Mouse (Mus musculus) liver, adult 10 weeks (tissue): ENCODE measurements around the gene Birc5. TPM values are rescaled to one million over a fixed set of nuclear protein-coding genes. Genes with fewer than 3 reads are reported as not detected.

Experiments used
- polyA plus RNA-seq: library from polyadenylated mRNA; stranded (reverse); fragments of 350-450 nt; fragmentation: Illumina TruSeq; extraction: RNeasy Lipid Tissue Mini Kit (QIAGEN cat#74804); gene quantifications from one replicate; pipeline ENCODE4 v1.2.3, GENCODE M21; 2014; ENCODE audit warnings: low read depth, low replicate concordance

Birc5 gene
- 1.1 TPM for polyA plus RNA-seq

GRCm38 (mm10) chr11:117848985-117849671 is at the start of gene Birc5:
TSS of gene Birc5 (plus strand) at chr11:117849251.

DNA sequence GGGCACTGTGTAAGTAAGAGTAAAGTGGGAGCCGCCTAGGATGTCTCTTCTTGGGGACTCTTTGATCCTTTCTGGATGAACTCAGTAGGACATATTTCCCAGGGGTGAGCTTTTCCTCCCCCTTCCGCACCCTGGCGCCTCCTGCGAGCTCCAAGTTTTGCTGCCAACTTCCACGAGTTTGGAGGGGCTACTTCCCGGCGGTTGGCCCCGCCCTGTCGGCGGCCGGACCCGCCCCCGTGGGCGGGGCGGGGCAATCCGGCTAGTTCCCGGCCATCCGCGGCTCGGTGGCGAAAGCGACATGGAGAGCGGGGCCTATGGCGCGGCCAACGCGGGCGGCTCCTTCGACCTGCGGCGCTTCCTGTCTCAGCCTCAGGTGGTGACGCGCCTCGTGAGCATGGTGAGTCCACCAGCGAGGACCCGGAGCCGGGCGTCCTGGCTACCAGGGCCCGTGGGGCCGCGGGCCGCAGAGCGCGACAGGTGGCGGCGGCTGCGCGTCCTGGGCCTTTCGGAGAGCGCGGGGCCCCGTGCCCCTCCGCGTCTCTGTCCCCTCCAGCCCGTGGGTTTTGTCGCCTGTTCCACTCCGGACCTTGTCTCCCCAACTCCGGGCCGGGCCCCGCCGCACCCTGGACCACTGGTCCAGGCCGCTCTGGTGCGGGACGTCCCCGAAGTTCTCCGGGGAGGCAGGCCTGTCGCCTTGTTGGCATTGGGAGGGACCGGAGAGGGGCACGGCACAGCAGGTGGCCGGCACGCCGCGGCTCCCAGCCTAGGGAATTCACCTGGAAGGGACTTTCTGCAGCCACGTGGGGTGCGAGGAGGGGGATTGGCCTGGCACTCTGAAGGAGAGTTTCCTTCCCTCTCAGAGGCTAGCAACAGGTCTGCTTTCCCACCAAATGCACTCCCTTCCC is 39.4 kb upstream of the Birc5 start, which contains the start of the genes Gm20708 and Syngr2:
Gm20708 (plus strand) TSS at position 262 of the 905 bp plus-strand sequence.
Syngr2 (plus strand) TSS at position 262 of the 905 bp plus-strand sequence.

DNA sequence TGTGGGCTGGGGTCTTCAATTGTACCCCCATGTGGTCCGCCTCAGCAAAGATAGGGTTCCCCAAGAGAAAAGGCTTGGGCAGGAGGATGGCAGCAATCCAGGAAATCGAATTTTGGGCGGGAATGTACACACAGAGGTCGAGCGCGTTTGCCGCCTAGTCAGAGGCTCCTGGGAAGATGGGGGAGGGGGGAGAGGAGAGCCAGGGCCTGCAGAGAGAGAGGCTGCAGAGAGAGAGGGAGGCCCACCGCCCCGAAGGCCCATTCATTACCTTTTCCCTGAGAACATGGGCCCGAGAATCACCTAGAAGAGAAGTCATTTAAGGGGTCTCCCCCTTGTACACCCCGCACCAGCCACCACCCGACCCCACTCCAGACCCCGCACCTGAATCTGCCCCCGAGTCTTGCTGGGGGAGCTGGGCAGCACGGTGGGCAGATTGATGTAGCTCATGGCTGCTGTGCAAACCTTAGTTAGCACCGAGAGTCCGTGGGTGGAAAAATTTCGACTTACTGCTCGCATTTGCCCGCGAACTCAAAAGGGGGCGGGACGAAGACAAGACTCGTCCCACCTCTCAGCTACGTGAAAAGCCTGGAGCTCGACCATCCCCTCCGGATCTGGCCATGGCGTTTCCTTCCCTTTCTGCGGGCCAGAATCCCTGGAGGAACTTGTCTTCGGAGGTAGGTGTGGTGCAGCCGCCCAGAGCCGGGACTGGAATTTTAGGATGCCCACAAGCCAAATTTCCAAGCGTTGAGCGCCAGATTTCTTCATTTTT is 23.5 kb upstream of the Birc5 start, which contains the start of the genes Afmid and Tk1:
Afmid (plus strand) TSS at position 592 of the 769 bp plus-strand sequence.
Tk1 (minus strand) TSS at position 760 of the 769 bp plus-strand sequence.

GRCm38 (mm10) chr11:117860601-117861000 is 11.6 kb downstream of the Birc5 start, which contains the start of gene Tmem235:
TSS of gene Tmem235 (plus strand) at chr11:117860752.

DNA sequence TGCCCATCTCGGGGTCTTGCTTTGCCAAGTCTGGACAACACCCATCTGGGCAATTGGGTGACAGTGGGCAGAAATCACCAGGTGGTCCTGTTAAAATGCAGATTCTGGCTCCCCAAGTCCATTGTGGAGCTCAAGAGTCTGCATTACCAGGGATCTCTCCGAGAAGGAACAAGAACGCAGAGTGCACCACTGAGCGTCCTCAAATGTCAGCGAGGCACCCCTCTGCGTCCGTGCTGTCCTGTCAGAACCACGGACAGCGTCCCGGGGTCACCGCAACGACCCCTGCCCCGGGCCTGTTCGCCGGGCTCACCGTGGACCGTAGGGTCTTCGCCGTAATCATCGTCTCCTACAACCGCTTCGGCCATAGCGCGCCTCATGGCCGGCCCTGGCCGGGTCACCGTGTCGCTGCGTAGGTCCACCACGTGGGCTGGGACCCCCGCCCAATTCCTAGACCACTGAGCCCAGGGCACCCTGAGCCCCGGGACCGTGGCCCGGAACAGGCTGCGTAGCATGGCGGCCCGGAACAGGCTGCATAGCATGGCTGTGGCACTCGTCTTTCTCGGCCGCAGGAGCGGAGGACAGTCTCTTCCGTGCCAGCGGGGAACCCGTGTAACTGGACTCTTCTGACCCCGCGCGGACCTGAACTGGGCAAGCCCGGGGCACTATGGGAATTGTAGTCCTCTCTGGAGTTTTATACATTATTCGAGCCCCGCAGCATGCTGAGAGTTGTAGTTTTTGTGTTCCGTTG is 24.0 kb downstream of the Birc5 start, which contains the start of gene Tha1:
Tha1 (minus strand) TSS at position 621 of the 748 bp plus-strand sequence.

Other genes with a start within 250 kb of the Birc5 start
- 2.5 TPM for gene Tnrc6c, start 195.0 kb upstream of the Birc5 start, polyA plus RNA-seq
- gene Tmc8, start 67.2 kb upstream of the Birc5 start, polyA plus RNA-seq, result not detected
- gene Tmc6, start 67.1 kb upstream of the Birc5 start, polyA plus RNA-seq, result 1.2 TPM
- not detected for gene 6030468B19Rik, start 51.6 kb upstream of the Birc5 start, polyA plus RNA-seq
- 52.2 TPM for gene Gm20708, start 39.6 kb upstream of the Birc5 start, polyA plus RNA-seq
- 9.2 TPM for gene Syngr2, start 39.6 kb upstream of the Birc5 start, polyA plus RNA-seq
- gene Afmid, start 23.3 kb upstream of the Birc5 start, polyA plus RNA-seq, result 56.3 TPM
- 3.3 TPM for gene Tk1, start 23.2 kb upstream of the Birc5 start, polyA plus RNA-seq
- not detected for gene Tmem235, start 11.5 kb downstream of the Birc5 start, polyA plus RNA-seq
- gene Tha1, start 24.2 kb downstream of the Birc5 start, polyA plus RNA-seq, result 0.24 TPM
- gene Socs3, start 120.8 kb downstream of the Birc5 start, polyA plus RNA-seq, result 4.7 TPM
- gene Pgs1, start 137.0 kb downstream of the Birc5 start, polyA plus RNA-seq, result 1.5 TPM